Mouse (Mus musculus) testis, adult 2 months (tissue): ENCODE results near the gene Lrrc9.

ENCODE experiments used
- CTCF ChIP-seq: fragments of 200-500 bp; IDR thresholded peaks from 2 replicates; pipeline ENCODE4 v1.5.1; 2012; ENCODE audit warnings: low read depth, mild to moderate bottlenecking, inconsistent platforms, low read length, moderate library complexity; ENCODE audit not compliant: control insufficient read depth, insufficient read depth, insufficient replicate concordance
- POLR2A ChIP-seq: fragments of 200-500 bp; IDR thresholded peaks from 2 replicates; pipeline ENCODE4 v1.6.1; 2012; ENCODE audit warnings: low read depth, mild to moderate bottlenecking, inconsistent platforms, low read length, moderate library complexity; ENCODE audit not compliant: control insufficient read depth

- no peak for TF ChIP-seq POLR2A
- no peak for TF ChIP-seq CTCF
Measured at GRCm38 (mm10) chr12:72432209-72432608, 9.5 kb upstream of the Lrrc9 start.
